Mouse (Mus musculus): ENCODE measurements around the gene Dpysl5. TPM values are rescaled to one million over a fixed set of nuclear protein-coding genes. Genes with fewer than 3 reads are reported as not detected.

The Dpysl5 gene
- polyA plus RNA-seq, 1 experiment: 18.9 TPM

- TF ChIP-seq CTCF (IDR thresholded peaks at IDR 0.05; ENCODE audit: extremely low read depth, insufficient read depth, low read length) (no peak), POLR2A (IDR thresholded peaks at IDR 0.05; ENCODE audit: extremely low read depth, insufficient read depth, low read length) (no peak)
- H3K27ac ChIP-seq (ENCODE audit: insufficient read depth, low read length): no peak overlapping the region
- peaks cover 2% of the 10 kb centered on the region for H3K4me1 ChIP-seq (ENCODE audit: control insufficient read depth, insufficient read depth, low read length)
- H3K4me3 ChIP-seq (ENCODE audit: insufficient read depth, low read length): no peak overlapping the region
Observed at GRCm38 (mm10) chr5:30833416-30833815, 122.1 kb downstream of the Dpysl5 start.

- TF ChIP-seq CTCF (IDR thresholded peaks at IDR 0.05; ENCODE audit: extremely low read depth, insufficient read depth, low read length) (no peak), POLR2A (IDR thresholded peaks at IDR 0.05; ENCODE audit: extremely low read depth, insufficient read depth, low read length) (no peak)
- no peak overlapping the region for H3K4me3 ChIP-seq (ENCODE audit: insufficient read depth, low read length)
- H3K4me1 ChIP-seq (ENCODE audit: control insufficient read depth, insufficient read depth, low read length): peaks cover under 1% of the 10 kb centered on the region; the same call in 1 of the 2 replicates
- no peak overlapping the region for H3K27ac ChIP-seq (ENCODE audit: insufficient read depth, low read length)
Observed at GRCm38 (mm10) chr5:30839731-30840130, 128.4 kb downstream of the Dpysl5 start.

- TF ChIP-seq CTCF (IDR thresholded peaks at IDR 0.05; ENCODE audit: extremely low read depth, insufficient read depth, low read length): no peak
- TF ChIP-seq POLR2A (IDR thresholded peaks at IDR 0.05; ENCODE audit: extremely low read depth, insufficient read depth, low read length): no peak
- H3K27ac ChIP-seq (ENCODE audit: insufficient read depth, low read length): no peak overlapping the region
- no peak overlapping the region for H3K4me3 ChIP-seq (ENCODE audit: insufficient read depth, low read length)
- peaks cover 6% of the 10 kb centered on the region for H3K4me1 ChIP-seq (ENCODE audit: control insufficient read depth, insufficient read depth, low read length)
Observed at GRCm38 (mm10) chr5:30841896-30842295, 130.5 kb downstream of the Dpysl5 start.

Other genes starting within 250 kb of the Dpysl5 start
- 13.9 and 17.4 TPM in 2 replicates for gene Otof, start 249.6 kb upstream of the Dpysl5 start, polyA plus RNA-seq (2012; rRNA removed)
- gene 1700001C02Rik, start 245.5 kb upstream of the Dpysl5 start, polyA plus RNA-seq (2012; rRNA removed): 0.25 and 1.1 TPM in 2 replicates
- not detected in 2 replicates for gene Cib4, start 165.7 kb upstream of the Dpysl5 start, polyA plus RNA-seq (2012; rRNA removed)
- 18.5 and 20.0 TPM in 2 replicates for gene Kcnk3, start 123.4 kb upstream of the Dpysl5 start, polyA plus RNA-seq (2012; rRNA removed)
- 57.8 and 60.0 TPM in 2 replicates for gene Slc35f6, start 63.6 kb upstream of the Dpysl5 start, polyA plus RNA-seq (2012; rRNA removed)
- 7.1 and 7.6 TPM in 2 replicates for gene Cenpa, start 44.8 kb upstream of the Dpysl5 start, polyA plus RNA-seq (2012; rRNA removed)
- 268 and 302 TPM in 2 replicates for gene Mapre3, start 103.1 kb downstream of the Dpysl5 start, polyA plus RNA-seq (2012; rRNA removed)
- gene Tmem214, start 156.4 kb downstream of the Dpysl5 start, polyA plus RNA-seq (2012; rRNA removed): 75.1 and 77.9 TPM in 2 replicates
- 15.7 and 17.0 TPM in 2 replicates for gene Agbl5, start 177.1 kb downstream of the Dpysl5 start, polyA plus RNA-seq (2012; rRNA removed)
- 150 and 171 TPM in 2 replicates for gene Ost4, start 196.2 kb downstream of the Dpysl5 start, polyA plus RNA-seq (2012; rRNA removed)
- 2.7 and 3.1 TPM in 2 replicates for gene Emilin1, start 201.8 kb downstream of the Dpysl5 start, polyA plus RNA-seq (2012; rRNA removed)
- 24.9 and 29.0 TPM in 2 replicates for gene Khk, start 209.9 kb downstream of the Dpysl5 start, polyA plus RNA-seq (2012; rRNA removed)
- 25.2 and 26.3 TPM in 2 replicates for gene Cgref1, start 234.0 kb downstream of the Dpysl5 start, polyA plus RNA-seq (2012; rRNA removed)
- 183 and 209 TPM in 2 replicates for gene Preb, start 248.8 kb downstream of the Dpysl5 start, polyA plus RNA-seq (2012; rRNA removed)